Comparison of ENCODE assay signal across 9 mouse cellular contexts in genomic region chr16:90921471-90922159, GRCm38 (mm10). TPM values are rescaled to one million over a fixed set of nuclear protein-coding genes. Genes with fewer than 3 reads are reported as not detected.
DNase-seq lines count a peak whose midpoint lies in the region; ATAC-seq lines count a peak whose summit lies in the region.
"Had no signal": no experiment of that assay in that cellular context is flagged by ENCODE, and none has a peak within 500 bp of the region (broad histone marks: within the 10 kb centered on the region; RNA-seq: fewer than 3 reads in every experiment).

No protein-coding gene starts in this region.

- peaks cover 5% of the 10 kb centered on the region for H3K4me1 ChIP-seq in midbrain, embryonic 10.5 days
- no peaks in the 10 kb centered on the region for H3K4me1 ChIP-seq in midbrain, embryonic 16.5 days (ENCODE audit: control insufficient read depth, insufficient read depth, low read length)
- peaks cover 8% of the 10 kb centered on the region for H3K4me1 ChIP-seq in heart, embryonic 15.5 days (replicated peaks)
- no peaks in the 10 kb centered on the region for H3K4me1 ChIP-seq in neural tube, embryonic 13.5 days (replicated peaks)
- no peaks in the 10 kb centered on the region for H3K4me1 ChIP-seq in liver, embryonic 12.5 days
- no peaks in the 10 kb centered on the region for H3K4me1 ChIP-seq in liver, embryonic 11.5 days (replicated peaks; ENCODE audit: control insufficient read depth, insufficient read depth, low read length)

- no peak overlapping the region for H3K4me2 ChIP-seq in midbrain, embryonic 16.5 days (ENCODE audit: low read length)
- H3K4me2 ChIP-seq in heart, embryonic 15.5 days = no peak overlapping the region
- no peak overlapping the region for H3K4me2 ChIP-seq in neural tube, embryonic 13.5 days
- H3K4me2 ChIP-seq in liver, embryonic 12.5 days = no peak overlapping the region
- H3K4me2 ChIP-seq in liver, embryonic 11.5 days = no peak overlapping the region

- DNase-seq in midbrain, embryonic 10.5 days (ENCODE audit: low spot score) = no peak
- DNase-seq in cerebellum, postnatal 36 days = peak; percentile 66 to 71
- no peak for DNase-seq in left cerebral cortex, postnatal 14 days (ENCODE audit: low spot score in 2 of 2)
- no peak for DNase-seq in liver, embryonic 11.5 days (ENCODE audit: low spot score)

- H3K27ac ChIP-seq in midbrain, embryonic 10.5 days (replicated peaks) = 0 out of 2 replicates have a peak overlapping the region, but pooled peaks have one; percentile 23
- no peak overlapping the region; the same call in 1 of the 2 replicates for H3K27ac ChIP-seq in midbrain, embryonic 16.5 days (ENCODE audit: low read length)
- peak overlapping the region; percentile 32; the same call in 1 of the 2 replicates for H3K27ac ChIP-seq in heart, embryonic 15.5 days
- 0 out of 2 replicates have a peak overlapping the region, but pooled peaks have one; percentile 10 for H3K27ac ChIP-seq in neural tube, embryonic 13.5 days (replicated peaks)
- H3K27ac ChIP-seq in liver, embryonic 12.5 days = no peak overlapping the region
- no peak overlapping the region for H3K27ac ChIP-seq in liver, embryonic 11.5 days (ENCODE audit: low read depth, low read length)

- H3K9ac ChIP-seq in midbrain, embryonic 16.5 days (ENCODE audit: low read depth, low read length) = no peak overlapping the region
- no peak overlapping the region for H3K9ac ChIP-seq in heart, embryonic 15.5 days
- no peak overlapping the region for H3K9ac ChIP-seq in neural tube, embryonic 13.5 days
- no peak overlapping the region for H3K9ac ChIP-seq in liver, embryonic 12.5 days
- no peak overlapping the region for H3K9ac ChIP-seq in liver, embryonic 11.5 days (ENCODE audit: low read depth, low read length)

- ATAC-seq in midbrain, embryonic 16.5 days = no peak
- peak; percentile 77 for ATAC-seq in heart, embryonic 15.5 days (replicated peaks; ENCODE audit: insufficient number of reproducible peaks, insufficient read depth, low FRiP score, low read depth)
- ATAC-seq in neural tube, embryonic 13.5 days (ENCODE audit: low read depth) = peak; percentile 13; the same call in 1 of the 2 replicates
- no peak for ATAC-seq in liver, embryonic 12.5 days
- ATAC-seq in liver, embryonic 11.5 days (replicated peaks; ENCODE audit: low FRiP score) = no peak

- H3K36me3 ChIP-seq in midbrain, embryonic 10.5 days = peaks cover 28% of the 10 kb centered on the region
- H3K36me3 ChIP-seq in midbrain, embryonic 16.5 days (ENCODE audit: control insufficient read depth, insufficient read depth, low read length) = peaks cover 3% of the 10 kb centered on the region; the same call in 1 of the 2 replicates
- no peaks in the 10 kb centered on the region for H3K36me3 ChIP-seq in heart, embryonic 15.5 days
- H3K36me3 ChIP-seq in neural tube, embryonic 13.5 days = peaks cover 12% of the 10 kb centered on the region; the same call in 1 of the 2 replicates
- peaks cover 20% of the 10 kb centered on the region for H3K36me3 ChIP-seq in liver, embryonic 12.5 days
- H3K36me3 ChIP-seq in liver, embryonic 11.5 days (ENCODE audit: control insufficient read depth, insufficient read depth, low read length) = 0 out of 2 replicates have a peak, but pooled peaks cover 3% of the 10 kb centered on the region

- intact Hi-C loops in left cerebral cortex, postnatal 14 days (cut with DNase I) = loop anchor here (10.0 kb wide), 1 partner anchor 597 kb away; no protein-coding TSS in a partner anchor

- no peak overlapping the region for H3K4me3 ChIP-seq in midbrain, embryonic 10.5 days
- no peak overlapping the region for H3K4me3 ChIP-seq in midbrain, embryonic 16.5 days (ENCODE audit: low read depth, low read length)
- H3K4me3 ChIP-seq in heart, embryonic 15.5 days = no peak overlapping the region
- no peak overlapping the region for H3K4me3 ChIP-seq in neural tube, embryonic 13.5 days
- no peak overlapping the region for H3K4me3 ChIP-seq in liver, embryonic 12.5 days
- no peak overlapping the region for H3K4me3 ChIP-seq in liver, embryonic 11.5 days (ENCODE audit: low read depth, low read length)

- no peaks in the 10 kb centered on the region for H3K9me3 ChIP-seq in midbrain, embryonic 10.5 days (replicated peaks)
- no peaks in the 10 kb centered on the region for H3K9me3 ChIP-seq in midbrain, embryonic 16.5 days (replicated peaks; ENCODE audit: control insufficient read depth, low read length, poor library complexity, severe bottlenecking)
- H3K9me3 ChIP-seq in heart, embryonic 15.5 days (replicated peaks) = no peaks in the 10 kb centered on the region
- no peaks in the 10 kb centered on the region for H3K9me3 ChIP-seq in neural tube, embryonic 13.5 days
- no peaks in the 10 kb centered on the region for H3K9me3 ChIP-seq in liver, embryonic 12.5 days (replicated peaks)
- no peaks in the 10 kb centered on the region for H3K9me3 ChIP-seq in liver, embryonic 11.5 days (ENCODE audit: control insufficient read depth, low read length)
- H3K9me3 ChIP-seq: G1E had no signal

- WGBS in midbrain, embryonic 10.5 days = 64% methylated on average over 10 of the region's 10 CpGs
- 53% methylated on average over 10 of the region's 10 CpGs for WGBS in midbrain, embryonic 16.5 days
- WGBS in heart, embryonic 15.5 days = 31% methylated on average over 10 of the region's 10 CpGs
- 58% methylated on average over 10 of the region's 10 CpGs for WGBS in neural tube, embryonic 13.5 days
- WGBS in liver, embryonic 12.5 days (ENCODE audit: insufficient replicate concordance) = 41% methylated on average over 10 of the region's 10 CpGs
- WGBS in liver, embryonic 11.5 days = 39% methylated on average over 10 of the region's 10 CpGs

- no peaks in the 10 kb centered on the region for H3K27me3 ChIP-seq in midbrain, embryonic 10.5 days (ENCODE audit: low read depth, poor library complexity, severe bottlenecking)
- H3K27me3 ChIP-seq in midbrain, embryonic 16.5 days (ENCODE audit: control insufficient read depth, insufficient read depth, low read depth, low read length) = no peaks in the 10 kb centered on the region
- 0 out of 2 replicates have a peak, but pooled peaks cover 3% of the 10 kb centered on the region for H3K27me3 ChIP-seq in heart, embryonic 15.5 days
- H3K27me3 ChIP-seq in neural tube, embryonic 13.5 days = no peaks in the 10 kb centered on the region
- H3K27me3 ChIP-seq in liver, embryonic 12.5 days (replicated peaks) = peaks cover 19% of the 10 kb centered on the region
- no peaks in the 10 kb centered on the region for H3K27me3 ChIP-seq in liver, embryonic 11.5 days (replicated peaks; ENCODE audit: control insufficient read depth, insufficient read depth, low read length)

RNA-seq across cellular contexts. Expression of gene Cfap298, which starts 13.3 kb away (rescaled TPM):
- 57.1 and 67.8 TPM in 2 replicates for polyA plus RNA-seq in midbrain, embryonic 10.5 days (2016; fragmentation: Nextera tagmentation; extraction: Ambion mirVana)
- polyA plus RNA-seq in midbrain, embryonic 16.5 days (2015; fragmentation: Nextera tagmentation; extraction: Ambion mirVana) = 60.7 and 64.4 TPM in 2 replicates
- polyA plus RNA-seq in heart, embryonic 15.5 days (2015; fragmentation: Nextera tagmentation; extraction: Ambion mirVana) = 43.9 and 44.2 TPM in 2 replicates
- 45.4 and 52.1 TPM in 2 replicates for polyA plus RNA-seq in neural tube, embryonic 13.5 days (2015; fragmentation: Nextera tagmentation; extraction: Ambion mirVana)
- 10 to 100 TPM; 34.2 to 38.7 TPM for total RNA-seq in left cerebral cortex, postnatal 14 days (2021)
- 41.4 and 44.0 TPM in 2 replicates for polyA plus RNA-seq in liver, embryonic 12.5 days (2016; fragmentation: Nextera tagmentation; extraction: Ambion mirVana)
- 62.5 and 72.1 TPM in 2 replicates for polyA plus RNA-seq in liver, embryonic 11.5 days (2014; fragmentation: Nextera tagmentation; extraction: Ambion mirVana)

Comparison
In these comparisons a context has a peak if more than half of its experiments do, and no peak if none do; other contexts are left out.
1. H3K27ac ChIP-seq: peak in midbrain, embryonic 10.5 days (single experiment), heart, embryonic 15.5 days (single experiment) and neural tube, embryonic 13.5 days (single experiment); none in midbrain, embryonic 16.5 days (single experiment), liver, embryonic 12.5 days (single experiment) and liver, embryonic 11.5 days (single experiment).
2. DNase-seq: peak in cerebellum, postnatal 36 days (2 of 2); none in midbrain, embryonic 10.5 days (single experiment), left cerebral cortex, postnatal 14 days (0 of 2) and liver, embryonic 11.5 days (single experiment).
3. ATAC-seq: peak in heart, embryonic 15.5 days (single experiment) and neural tube, embryonic 13.5 days (single experiment); none in midbrain, embryonic 16.5 days (single experiment), liver, embryonic 12.5 days (single experiment) and liver, embryonic 11.5 days (single experiment).